Mouse (Mus musculus) bone marrow, adult 2 months (tissue): Measurements from ENCODE around the gene Gm20517.

Source experiments
- CTCF ChIP-seq: fragments of 200-500 bp; IDR thresholded peaks from 2 replicates; pipeline ENCODE4 v1.5.1; 2011; ENCODE audit warnings: low read length, control low read depth; ENCODE audit not compliant: control insufficient read depth, insufficient read depth
- POLR2A ChIP-seq: fragments of 200-500 bp; IDR thresholded peaks from 2 replicates; pipeline ENCODE4 v1.6.1; 2011; ENCODE audit warnings: low read depth, mild to moderate bottlenecking, control low read depth, low read length, borderline replicate concordance; ENCODE audit not compliant: control insufficient read depth

GRCm38 (mm10) chr17:47593215-47593853 lies 18.1 kb upstream of the Gm20517 start:
- TF ChIP-seq POLR2A (peak; percentile 80; the same call in 1 of the 2 replicates), CTCF (no peak)
